Mouse (Mus musculus) heart, adult 2 months (tissue): ENCODE results near the gene Crtac1. TPM values are rescaled to one million over a fixed set of nuclear protein-coding genes. Genes with fewer than 3 reads are reported as not detected.

Experiments used
- DNase-seq, 2 experiments: peaks; one replicate each; pipeline ENCODE4 v3.0.0; 2021
- H3K27ac ChIP-seq: fragments of 200-600 bp; 2 replicates; pipeline ENCODE4 v1.8.1; 2022
- H3K27me3 ChIP-seq: fragments of 200-500 bp; 2 replicates; pipeline ENCODE4 v1.6.1; 2012; ENCODE audit warnings: mild to moderate bottlenecking, low read length, inconsistent platforms, mixed read lengths; ENCODE audit not compliant: control insufficient read depth, insufficient read depth
- H3K36me3 ChIP-seq: fragments of 200-500 bp; 2 replicates; pipeline ENCODE4 v1.6.1; 2012; ENCODE audit warnings: low read length, inconsistent platforms; ENCODE audit not compliant: control insufficient read depth, insufficient read depth
- H3K4me1 ChIP-seq: fragments of 200-500 bp; 2 replicates; pipeline ENCODE4 v1.6.1; 2011; ENCODE audit warnings: low read length; ENCODE audit not compliant: control insufficient read depth, insufficient read depth
- H3K4me3 ChIP-seq: fragments of 200-600 bp; 2 replicates; pipeline ENCODE4 v1.8.1; 2022
- H3K79me2 ChIP-seq: fragments of 200-500 bp; replicated peaks from 2 replicates; pipeline ENCODE4 v1.6.1; 2012; ENCODE audit warnings: mild to moderate bottlenecking, inconsistent platforms, low read length, moderate library complexity, mixed read lengths; ENCODE audit not compliant: control insufficient read depth, insufficient read depth
- H3K9ac ChIP-seq: fragments of 200-500 bp; 2 replicates; pipeline ENCODE4 v1.6.1; 2012; ENCODE audit warnings: low read depth, mild to moderate bottlenecking, control low read depth, inconsistent platforms, low read length, mixed read lengths
- CTCF ChIP-seq: fragments of 200-600 bp; IDR thresholded peaks from 2 replicates; pipeline ENCODE4 v1.8.1; 2022; ENCODE audit warnings: antibody characterized with exemption, mild to moderate bottlenecking, moderate library complexity
- EP300 ChIP-seq: fragments of 200-500 bp; IDR thresholded peaks from 2 replicates; pipeline ENCODE4 v1.6.1; 2011; ENCODE audit warnings: low read depth, low read length, control low read depth; ENCODE audit not compliant: insufficient read depth
- POLR2A ChIP-seq: fragments of 200-500 bp; IDR thresholded peaks from 2 replicates; pipeline ENCODE4 v1.6.1; 2011; ENCODE audit warnings: mild to moderate bottlenecking, low read depth, low read length, control low read depth; ENCODE audit not compliant: insufficient read depth
- WGBS: fragments of 180-500 bp; shearing (Covaris S2); methylation state at CpG from one replicate; pipeline ENCODE4 v1.1.7; 2018; 5-methylcytosine and 5-hydroxymethylcytosine counted together
- intact Hi-C: fragments of 180-260 bp; cut with DNase I; formaldehyde crosslinking; loops from one replicate; pipeline ENCODE4 v1.15.1; 2025
- polyA plus RNA-seq: library from polyadenylated mRNA; depleted of rRNA; stranded (reverse); fragments of >200 nt; gene quantifications from 2 replicates; pipeline ENCODE4 v1.2.3, GENCODE M21; 2012
- total RNA-seq, 2 experiments: library from RNA; stranded (reverse); gene quantifications; 2 replicates each; pipeline ENCODE4 v1.2.3; 2021

Gene Crtac1
- total and polyA plus RNA-seq, 3 experiments, result not detected

DNA sequence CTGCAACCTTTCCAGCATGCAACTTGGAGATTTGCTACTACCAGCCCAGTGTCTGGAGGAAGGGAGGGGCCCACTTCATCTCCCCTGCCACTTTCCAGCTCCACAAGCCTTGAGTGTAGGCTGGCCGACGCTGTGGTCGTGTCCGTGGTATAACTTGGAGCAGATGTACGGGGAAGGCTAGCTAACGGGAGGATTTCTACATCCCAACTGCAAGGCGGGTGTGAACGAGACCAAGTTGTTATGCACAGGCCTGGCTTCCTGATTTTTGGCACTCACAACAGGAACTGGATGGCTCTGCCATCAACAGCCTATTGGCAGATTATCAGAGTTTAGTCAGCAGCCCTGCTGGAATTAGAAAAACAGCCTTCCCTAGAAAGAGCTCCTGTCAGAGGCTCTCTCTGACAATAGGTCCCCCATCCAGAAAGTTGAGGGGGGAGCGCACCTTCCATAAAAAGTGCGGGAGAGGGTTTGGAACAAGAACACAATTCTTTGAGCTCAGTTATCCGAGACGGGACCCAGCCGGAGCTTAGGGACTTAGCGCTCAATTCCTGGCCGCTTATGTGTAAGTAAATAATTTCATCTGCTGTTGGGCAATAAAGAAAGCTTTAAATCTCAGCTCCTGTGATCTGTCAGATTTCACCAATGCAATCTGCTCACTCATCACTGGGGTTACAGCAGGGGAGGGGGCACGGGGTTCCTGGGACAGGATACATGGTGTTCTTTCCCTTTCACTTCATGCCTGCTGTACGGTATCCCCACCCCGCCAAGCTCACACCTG, 113.7 kb downstream of the Crtac1 start:
- no peaks in the 10 kb centered on the region for H3K27me3 ChIP-seq
- WGBS, result 44% methylated on average over 18 of the region's 18 CpGs
- no peaks in the 10 kb centered on the region for H3K36me3 ChIP-seq
- H3K79me2 ChIP-seq, result no peaks in the 10 kb centered on the region
- TF ChIP-seq CTCF (no peak), EP300 (no peak), POLR2A (no peak)
- H3K9ac ChIP-seq, result no peak overlapping the region
- DNase-seq, result no peak
- H3K4me3 ChIP-seq, result no peak overlapping the region
- intact Hi-C loops, result loop anchor here (2.0 to 10.0 kb wide), 4 partner anchors 109 to 1077 kb away; no protein-coding TSS in a partner anchor
- peaks cover 1% of the 10 kb centered on the region; the same call in 1 of the 2 replicates for H3K4me1 ChIP-seq
- H3K27ac ChIP-seq, result no peak overlapping the region

DNA sequence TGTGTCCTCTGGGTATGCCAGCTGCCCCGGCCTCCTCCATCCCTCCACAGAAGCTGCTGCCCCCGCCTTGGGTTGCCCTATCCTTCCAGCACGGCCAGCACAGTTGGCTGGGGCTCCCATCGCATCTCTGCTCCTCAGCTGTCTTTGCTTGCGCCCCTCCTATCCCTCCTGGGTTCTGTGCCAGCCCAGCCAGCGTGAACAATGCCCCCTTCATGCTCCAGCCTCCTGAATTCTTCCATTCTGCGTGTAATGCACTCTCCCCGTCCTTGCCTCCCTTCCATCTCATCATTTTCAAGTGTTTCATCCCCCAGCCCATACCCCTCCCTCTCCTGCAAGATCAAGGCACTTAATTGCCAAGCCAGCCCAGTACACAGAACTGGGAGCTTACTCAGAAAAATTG, 114.6 kb downstream of the Crtac1 start:
- DNase-seq, result no peak
- H3K4me1 ChIP-seq, result peaks cover 1% of the 10 kb centered on the region; the same call in 1 of the 2 replicates
- intact Hi-C loops, result loop anchor here (1.0 to 10.0 kb wide), 5 partner anchors 110 to 1078 kb away; no protein-coding TSS in a partner anchor
- H3K27me3 ChIP-seq, result no peaks in the 10 kb centered on the region
- no peak for TF ChIP-seq CTCF
- TF ChIP-seq POLR2A, result no peak
- no peak for TF ChIP-seq EP300
- WGBS, result 54% methylated on average over 8 of the region's 8 CpGs
- H3K27ac ChIP-seq, result no peak overlapping the region
- H3K9ac ChIP-seq, result no peak overlapping the region
- no peaks in the 10 kb centered on the region for H3K79me2 ChIP-seq
- H3K4me3 ChIP-seq, result no peak overlapping the region
- no peaks in the 10 kb centered on the region for H3K36me3 ChIP-seq

DNA sequence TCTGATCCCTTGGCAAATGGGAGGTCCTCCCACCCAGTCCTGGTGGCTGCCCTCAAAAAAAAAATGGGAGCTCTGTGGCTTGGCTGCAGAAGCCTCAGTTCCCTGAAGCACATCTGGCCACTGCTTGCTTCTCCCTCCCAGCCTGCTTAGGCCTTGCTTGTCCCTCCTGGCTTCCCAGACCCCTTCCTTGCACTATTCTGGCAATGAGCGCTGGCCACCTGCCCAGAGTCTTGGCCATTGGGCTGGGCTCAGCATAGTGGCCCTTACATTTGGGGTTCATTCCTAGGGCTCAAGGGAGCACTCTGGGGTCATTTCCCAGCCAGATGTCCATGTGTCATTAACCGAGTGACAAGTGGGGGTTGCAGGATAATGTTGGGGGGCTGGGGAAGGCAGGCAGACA, 115.1 kb downstream of the Crtac1 start:
- Histone ChIP-seq H3K79me2 (no peaks in the 10 kb centered on the region), H3K27ac (no peak overlapping the region), H3K27me3 (no peaks in the 10 kb centered on the region), H3K4me3 (no peak overlapping the region), H3K9ac (no peak overlapping the region), H3K4me1 (peaks cover 1% of the 10 kb centered on the region; the same call in 1 of the 2 replicates), H3K36me3 (no peaks in the 10 kb centered on the region)
- TF ChIP-seq POLR2A (no peak), EP300 (no peak), CTCF (no peak)
- 79% methylated on average over 2 of the region's 2 CpGs for WGBS
- intact Hi-C loops, result loop anchor here (1.0 to 10.0 kb wide), 5 partner anchors 111 to 1078 kb away; no protein-coding TSS in a partner anchor
- DNase-seq, result peak; percentile 14 to 27

DNA sequence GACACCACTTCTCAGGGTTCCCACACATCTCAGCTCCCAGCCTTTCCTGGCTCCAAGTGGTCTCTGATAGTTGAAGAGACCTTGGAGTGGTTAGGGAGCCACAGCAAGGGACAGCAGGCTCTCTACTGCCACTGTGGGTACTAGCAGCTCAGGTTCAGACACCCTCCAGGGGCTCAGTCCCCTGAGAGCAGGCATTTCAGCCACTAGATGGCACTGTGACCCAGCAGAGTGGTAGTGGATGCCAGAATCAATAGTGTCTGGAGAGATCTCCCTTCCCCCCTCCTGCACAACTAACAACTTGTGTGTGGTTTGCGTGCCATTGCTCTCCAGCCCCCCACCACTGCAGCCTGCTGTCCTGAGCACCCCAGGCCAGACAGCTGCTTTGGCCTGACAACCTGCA, 115.7 kb downstream of the Crtac1 start:
- peak; percentile 88 for TF ChIP-seq CTCF
- TF ChIP-seq EP300, result 0 out of 2 replicates have a peak, but pooled peaks have one; percentile 20
- no peak for TF ChIP-seq POLR2A
- H3K27ac ChIP-seq, result no peak overlapping the region
- no peak overlapping the region for H3K9ac ChIP-seq
- H3K27me3 ChIP-seq, result no peaks in the 10 kb centered on the region
- intact Hi-C loops, result loop anchor here (1.0 to 10.0 kb wide), 5 partner anchors 111 to 1079 kb away; no protein-coding TSS in a partner anchor
- H3K79me2 ChIP-seq, result no peaks in the 10 kb centered on the region
- DNase-seq, result peak; percentile 50 to 72
- H3K4me1 ChIP-seq, result peaks cover 1% of the 10 kb centered on the region; the same call in 1 of the 2 replicates
- 13% methylated on average over 1 of the region's 1 CpGs for WGBS
- H3K36me3 ChIP-seq, result no peaks in the 10 kb centered on the region
- no peak overlapping the region for H3K4me3 ChIP-seq

DNA sequence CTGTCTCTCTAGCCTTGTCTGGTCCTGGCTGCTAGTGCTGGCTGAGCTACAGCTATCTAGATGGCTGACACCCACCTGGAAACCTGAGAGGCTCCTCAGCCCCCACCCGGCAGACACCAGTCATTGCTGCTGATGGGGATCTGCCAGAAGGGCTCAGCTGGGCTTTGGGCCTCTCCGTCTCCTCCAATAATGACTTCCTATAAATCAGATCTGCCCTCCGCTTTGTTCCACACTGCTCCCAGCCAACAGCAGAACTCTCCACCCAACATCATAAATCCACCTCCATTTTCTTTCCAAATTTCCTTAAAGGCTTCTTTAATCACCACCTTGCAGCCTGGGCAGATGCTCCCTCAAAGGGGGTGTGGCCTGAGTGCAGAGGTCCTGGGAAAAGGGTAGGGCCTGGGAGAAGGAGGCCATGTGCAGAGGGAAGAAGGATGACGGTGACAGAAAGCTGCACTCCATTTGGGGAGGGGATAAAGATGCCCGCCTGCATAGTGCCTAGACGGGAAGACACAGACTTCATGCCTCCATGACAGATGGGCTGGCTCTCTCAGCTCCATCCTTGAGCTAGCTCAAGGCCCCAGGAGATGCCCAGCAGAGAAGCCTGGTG, 116.4 kb downstream of the Crtac1 start:
- Histone ChIP-seq H3K4me3 (no peak overlapping the region), H3K27ac (no peak overlapping the region), H3K36me3 (no peaks in the 10 kb centered on the region), H3K9ac (no peak overlapping the region), H3K79me2 (no peaks in the 10 kb centered on the region), H3K27me3 (no peaks in the 10 kb centered on the region), H3K4me1 (peaks cover 1% of the 10 kb centered on the region; the same call in 1 of the 2 replicates)
- no peak for DNase-seq
- 69% methylated on average over 6 of the region's 6 CpGs for WGBS
- intact Hi-C loops, result loop anchor here (5.0 to 10.0 kb wide), 3 partner anchors 112 to 1080 kb away; no protein-coding TSS in a partner anchor
- TF ChIP-seq CTCF, result no peak
- TF ChIP-seq POLR2A, result no peak
- TF ChIP-seq EP300, result no peak

DNA sequence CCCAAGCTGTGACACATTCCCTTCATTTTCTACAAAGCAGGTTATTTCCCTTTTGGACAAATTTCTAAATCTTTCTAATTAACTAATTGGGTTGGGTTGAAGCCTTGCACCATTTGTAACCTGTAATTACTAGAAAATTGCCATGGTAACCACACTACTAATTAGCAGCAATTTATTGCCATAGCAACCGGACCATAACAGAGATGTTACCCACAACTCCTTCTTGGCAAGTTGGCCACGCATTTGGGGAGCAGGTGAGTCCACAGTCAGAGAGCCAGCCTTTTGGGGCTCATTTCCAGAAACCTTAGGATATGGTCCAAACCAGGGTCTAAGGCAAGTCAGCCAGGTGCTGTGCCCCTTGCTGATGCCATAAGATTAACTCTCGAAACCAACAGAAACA, 119.4 kb downstream of the Crtac1 start:
- no peak for DNase-seq
- Histone ChIP-seq H3K4me1 (peaks cover 1% of the 10 kb centered on the region; the same call in 1 of the 2 replicates), H3K4me3 (no peak overlapping the region), H3K27ac (no peak overlapping the region), H3K27me3 (no peaks in the 10 kb centered on the region), H3K9ac (no peak overlapping the region), H3K36me3 (no peaks in the 10 kb centered on the region), H3K79me2 (no peaks in the 10 kb centered on the region)
- intact Hi-C loops, result loop anchor here (10.0 kb wide), 2 partner anchors 433 to 1083 kb away; no protein-coding TSS in a partner anchor
- 73% methylated on average over 3 of the region's 3 CpGs for WGBS
- TF ChIP-seq CTCF (no peak), EP300 (no peak), POLR2A (no peak)
